Mouse (Mus musculus) kidney, postnatal 0 days (tissue): ENCODE measurements around the gene St6galnac4. TPM values are rescaled to one million over a fixed set of nuclear protein-coding genes. Genes with fewer than 3 reads are reported as not detected.

Experiments used
- ATAC-seq: fragments of 200-750 bp; cut with Nextera tagmentation; replicated peaks from 2 replicates; pipeline ENCODE4 v1.8.0; 2017; ENCODE audit warnings: low read depth, moderate number of reproducible peaks, moderate TSS enrichment, moderate library complexity; ENCODE audit not compliant: low FRiP score
- DNase-seq: peaks from one replicate; pipeline ENCODE4 v3.0.0-alpha.2; 2016; ENCODE audit warnings: low spot score
- H3K27ac ChIP-seq: fragments of 300-500 bp; sonication (generic); 2 replicates; pipeline ENCODE4 v1.5.1; 2014; ENCODE audit warnings: mild to moderate bottlenecking
- H3K27me3 ChIP-seq: fragments of 300-500 bp; sonication (generic); 2 replicates; pipeline ENCODE4 v1.6.1; 2014; ENCODE audit warnings: low read length, mixed read lengths; ENCODE audit not compliant: insufficient read depth
- H3K36me3 ChIP-seq: fragments of 300-500 bp; sonication (generic); 2 replicates; pipeline ENCODE4 v1.6.1; 2014; ENCODE audit warnings: low read length, mixed read lengths; ENCODE audit not compliant: insufficient read depth
- H3K4me1 ChIP-seq: fragments of 300-500 bp; sonication (generic); replicated peaks from 2 replicates; pipeline ENCODE4 v1.6.1; 2014; ENCODE audit warnings: antibody characterized with exemption, low read length, mixed read lengths; ENCODE audit not compliant: insufficient read depth
- H3K4me2 ChIP-seq: fragments of 300-500 bp; sonication (generic); 2 replicates; pipeline ENCODE4 v1.6.1; 2014; ENCODE audit warnings: mild to moderate bottlenecking, low read length, moderate library complexity, mixed read lengths
- H3K4me3 ChIP-seq: fragments of 300-500 bp; sonication (generic); replicated peaks from 2 replicates; pipeline ENCODE4 v1.5.1; 2014; ENCODE audit warnings: low read depth, low read length
- H3K9ac ChIP-seq: fragments of 300-500 bp; sonication (generic); 2 replicates; pipeline ENCODE4 v1.6.1; 2014; ENCODE audit warnings: low read depth, low read length
- H3K9me3 ChIP-seq: fragments of 300-500 bp; sonication (generic); replicated peaks from 2 replicates; pipeline ENCODE4 v1.6.1; 2016; ENCODE audit warnings: low read length, inconsistent platforms, mixed read lengths
- CTCF ChIP-seq: IDR thresholded peaks from 2 replicates; pipeline ENCODE4 v1.5.1; 2016; ENCODE audit warnings: antibody characterized with exemption, low read depth, mild to moderate bottlenecking, moderate library complexity
- WGBS: fragments of 180-500 bp; shearing (Covaris S2); extraction: QIAGEN DNeasy Blood & Tissue Kit; methylation state at CpG from one replicate; pipeline ENCODE4 v1.1.7; 2014; 5-methylcytosine and 5-hydroxymethylcytosine counted together
- polyA plus RNA-seq: library from polyadenylated mRNA; unstranded; fragments of >200 nt; fragmentation: Nextera tagmentation; extraction: Ambion mirVana; gene quantifications from 2 replicates; pipeline ENCODE4 v1.2.1, GENCODE M21; 2015

The St6galnac4 gene
- polyA plus RNA-seq, 1 experiment from 2014 or later = 15.8 TPM

- Histone ChIP-seq H3K4me1 (peaks cover 29% of the 10 kb centered on the region), H3K36me3 (no peaks in the 10 kb centered on the region), H3K27ac (no peak overlapping the region; the same call in 1 of the 2 replicates), H3K4me2 (no peak overlapping the region; the same call in 1 of the 2 replicates), H3K27me3 (no peaks in the 10 kb centered on the region), H3K4me3 (no peak overlapping the region), H3K9me3 (no peaks in the 10 kb centered on the region), H3K9ac (no peak overlapping the region)
- DNase-seq (no peak), ATAC-seq (no peak)
- no peak for TF ChIP-seq CTCF
- 57% methylated on average over 4 of the region's 4 CpGs for WGBS
Measured at GRCm38 (mm10) chr2:32628044-32628550, 41.2 kb downstream of the St6galnac4 start.

- Histone ChIP-seq H3K36me3 (no peaks in the 10 kb centered on the region), H3K27ac (peak overlapping the region; percentile 1; the same call in 1 of the 2 replicates), H3K9ac (peak overlapping the region; percentile 14; the same call in 1 of the 2 replicates), H3K27me3 (no peaks in the 10 kb centered on the region), H3K4me1 (peaks cover 29% of the 10 kb centered on the region), H3K4me3 (no peak overlapping the region), H3K4me2 (peak overlapping the region; percentile 21), H3K9me3 (no peaks in the 10 kb centered on the region)
- no peak for TF ChIP-seq CTCF
- ATAC-seq (no peak), DNase-seq (no peak)
- 34% methylated on average over 5 of the region's 5 CpGs for WGBS
Measured at GRCm38 (mm10) chr2:32628729-32629128, 41.8 kb downstream of the St6galnac4 start.

GRCm38 (mm10) chr2:32629276-32629976, 42.5 kb downstream of the St6galnac4 start:
- no peak; the same call in 1 of the 2 replicates for TF ChIP-seq CTCF
- Histone ChIP-seq H3K4me3 (no peak overlapping the region), H3K4me1 (peaks cover 26% of the 10 kb centered on the region), H3K27ac (no peak overlapping the region; the same call in 1 of the 2 replicates), H3K9me3 (no peaks in the 10 kb centered on the region), H3K9ac (0 out of 2 replicates have a peak overlapping the region, but pooled peaks have one; percentile 14), H3K27me3 (no peaks in the 10 kb centered on the region), H3K36me3 (no peaks in the 10 kb centered on the region), H3K4me2 (peak overlapping the region; percentile 21)
- 41% methylated on average over 9 of the region's 9 CpGs for WGBS
- ATAC-seq (peak; percentile 41), DNase-seq (peak; percentile 88)

GRCm38 (mm10) chr2:32630036-32630435, 43.1 kb downstream of the St6galnac4 start:
- WGBS = 80% methylated on average over 8 of the region's 9 CpGs
- no peak overlapping the region for H3K9ac ChIP-seq
- H3K27me3 ChIP-seq = no peaks in the 10 kb centered on the region
- no peak overlapping the region for H3K4me3 ChIP-seq
- H3K27ac ChIP-seq = no peak overlapping the region
- no peak for TF ChIP-seq CTCF
- no peaks in the 10 kb centered on the region for H3K36me3 ChIP-seq
- DNase-seq (no peak), ATAC-seq (no peak)
- no peak overlapping the region for H3K4me2 ChIP-seq
- H3K4me1 ChIP-seq = peaks cover 23% of the 10 kb centered on the region
- no peaks in the 10 kb centered on the region for H3K9me3 ChIP-seq

- Histone ChIP-seq H3K9ac (no peak overlapping the region), H3K9me3 (no peaks in the 10 kb centered on the region), H3K36me3 (no peaks in the 10 kb centered on the region), H3K27ac (no peak overlapping the region), H3K4me2 (no peak overlapping the region), H3K4me3 (no peak overlapping the region), H3K4me1 (peaks cover 13% of the 10 kb centered on the region; the same call in 1 of the 2 replicates), H3K27me3 (no peaks in the 10 kb centered on the region)
- no peak for TF ChIP-seq CTCF
- 89% methylated on average over 10 of the region's 10 CpGs for WGBS
- no peak for DNase-seq
- no peak for ATAC-seq
Measured at GRCm38 (mm10) chr2:32631046-32631445, 44.2 kb downstream of the St6galnac4 start.

GRCm38 (mm10) chr2:32631737-32632394, 45.0 kb downstream of the St6galnac4 start:
- H3K9ac ChIP-seq = no peak overlapping the region
- peak; percentile 94 for DNase-seq
- H3K4me3 ChIP-seq = no peak overlapping the region
- H3K27me3 ChIP-seq = no peaks in the 10 kb centered on the region
- no peaks in the 10 kb centered on the region for H3K36me3 ChIP-seq
- 53% methylated on average over 7 of the region's 7 CpGs for WGBS
- peaks cover 7% of the 10 kb centered on the region; the same call in 1 of the 2 replicates for H3K4me1 ChIP-seq
- no peak overlapping the region for H3K4me2 ChIP-seq
- no peaks in the 10 kb centered on the region for H3K9me3 ChIP-seq
- TF ChIP-seq CTCF = peak; percentile 96
- peak; percentile 46; the same call in 1 of the 2 replicates for ATAC-seq
- H3K27ac ChIP-seq = no peak overlapping the region
